Mouse (Mus musculus) kidney, postnatal 0 days (tissue): ENCODE data around the gene Togaram2. TPM values are rescaled to one million over a fixed set of nuclear protein-coding genes. Genes with fewer than 3 reads are reported as not detected.

Experiments
- ATAC-seq: fragments of 200-750 bp; cut with Nextera tagmentation; replicated peaks from 2 replicates; pipeline ENCODE4 v1.8.0; 2017; ENCODE audit warnings: low read depth, moderate number of reproducible peaks, moderate TSS enrichment, moderate library complexity; ENCODE audit not compliant: low FRiP score
- DNase-seq: peaks from one replicate; pipeline ENCODE4 v3.0.0-alpha.2; 2016; ENCODE audit warnings: low spot score
- H3K27ac ChIP-seq: fragments of 300-500 bp; sonication (generic); 2 replicates; pipeline ENCODE4 v1.5.1; 2014; ENCODE audit warnings: mild to moderate bottlenecking
- H3K27me3 ChIP-seq: fragments of 300-500 bp; sonication (generic); 2 replicates; pipeline ENCODE4 v1.6.1; 2014; ENCODE audit warnings: low read length, mixed read lengths; ENCODE audit not compliant: insufficient read depth
- H3K36me3 ChIP-seq: fragments of 300-500 bp; sonication (generic); 2 replicates; pipeline ENCODE4 v1.6.1; 2014; ENCODE audit warnings: low read length, mixed read lengths; ENCODE audit not compliant: insufficient read depth
- H3K4me1 ChIP-seq: fragments of 300-500 bp; sonication (generic); replicated peaks from 2 replicates; pipeline ENCODE4 v1.6.1; 2014; ENCODE audit warnings: antibody characterized with exemption, low read length, mixed read lengths; ENCODE audit not compliant: insufficient read depth
- H3K4me2 ChIP-seq: fragments of 300-500 bp; sonication (generic); 2 replicates; pipeline ENCODE4 v1.6.1; 2014; ENCODE audit warnings: mild to moderate bottlenecking, low read length, moderate library complexity, mixed read lengths
- H3K4me3 ChIP-seq: fragments of 300-500 bp; sonication (generic); replicated peaks from 2 replicates; pipeline ENCODE4 v1.5.1; 2014; ENCODE audit warnings: low read depth, low read length
- H3K9ac ChIP-seq: fragments of 300-500 bp; sonication (generic); 2 replicates; pipeline ENCODE4 v1.6.1; 2014; ENCODE audit warnings: low read depth, low read length
- H3K9me3 ChIP-seq: fragments of 300-500 bp; sonication (generic); replicated peaks from 2 replicates; pipeline ENCODE4 v1.6.1; 2016; ENCODE audit warnings: low read length, inconsistent platforms, mixed read lengths
- CTCF ChIP-seq: IDR thresholded peaks from 2 replicates; pipeline ENCODE4 v1.5.1; 2016; ENCODE audit warnings: antibody characterized with exemption, low read depth, mild to moderate bottlenecking, moderate library complexity
- WGBS: fragments of 180-500 bp; shearing (Covaris S2); extraction: QIAGEN DNeasy Blood & Tissue Kit; methylation state at CpG from one replicate; pipeline ENCODE4 v1.1.7; 2014; 5-methylcytosine and 5-hydroxymethylcytosine counted together
- polyA plus RNA-seq: library from polyadenylated mRNA; unstranded; fragments of >200 nt; fragmentation: Nextera tagmentation; extraction: Ambion mirVana; gene quantifications from 2 replicates; pipeline ENCODE4 v1.2.1, GENCODE M21; 2015

The Togaram2 gene
- polyA plus RNA-seq, 1 experiment from 2014 or later, result 0.46 TPM

- Histone ChIP-seq H3K36me3 (no peaks in the 10 kb centered on the region), H3K4me3 (no peak overlapping the region), H3K27ac (no peak overlapping the region), H3K9ac (no peak overlapping the region), H3K4me2 (no peak overlapping the region), H3K4me1 (peaks cover 6% of the 10 kb centered on the region; the same call in 1 of the 2 replicates), H3K9me3 (no peaks in the 10 kb centered on the region), H3K27me3 (no peaks in the 10 kb centered on the region)
- no peak for ATAC-seq
- peak; percentile 67 for DNase-seq
- 55% methylated on average over 17 of the region's 17 CpGs for WGBS
- TF ChIP-seq CTCF, result peak; percentile 68
Observed at GRCm38 (mm10) chr17:71671840-71672546, 1.1 kb upstream of the Togaram2 start.

GRCm38 (mm10) chr17:71673936-71674335, 875 bp downstream of the Togaram2 start:
- H3K9me3 ChIP-seq, result no peaks in the 10 kb centered on the region
- H3K9ac ChIP-seq, result no peak overlapping the region
- no peak overlapping the region for H3K4me2 ChIP-seq
- H3K4me1 ChIP-seq, result peaks cover 6% of the 10 kb centered on the region; the same call in 1 of the 2 replicates
- H3K27ac ChIP-seq, result no peak overlapping the region
- DNase-seq, result peak; percentile 18
- TF ChIP-seq CTCF, result no peak
- WGBS, result 32% methylated on average over 9 of the region's 9 CpGs
- no peaks in the 10 kb centered on the region for H3K36me3 ChIP-seq
- ATAC-seq, result no peak
- H3K4me3 ChIP-seq, result no peak overlapping the region
- H3K27me3 ChIP-seq, result no peaks in the 10 kb centered on the region

GRCm38 (mm10) chr17:71674886-71675285, 1.8 kb downstream of the Togaram2 start:
- no peak overlapping the region for H3K27ac ChIP-seq
- no peak for TF ChIP-seq CTCF
- H3K4me2 ChIP-seq, result no peak overlapping the region
- H3K9me3 ChIP-seq, result no peaks in the 10 kb centered on the region
- DNase-seq (peak; percentile 22), ATAC-seq (no peak)
- H3K4me1 ChIP-seq, result peaks cover 6% of the 10 kb centered on the region; the same call in 1 of the 2 replicates
- no peaks in the 10 kb centered on the region for H3K36me3 ChIP-seq
- H3K27me3 ChIP-seq, result no peaks in the 10 kb centered on the region
- no peak overlapping the region for H3K4me3 ChIP-seq
- H3K9ac ChIP-seq, result no peak overlapping the region
- 59% methylated on average over 18 of the region's 18 CpGs for WGBS

GRCm38 (mm10) chr17:71681666-71682065, 8.6 kb downstream of the Togaram2 start:
- DNase-seq, result no peak
- Histone ChIP-seq H3K9me3 (no peaks in the 10 kb centered on the region), H3K4me2 (no peak overlapping the region), H3K36me3 (no peaks in the 10 kb centered on the region), H3K27me3 (no peaks in the 10 kb centered on the region), H3K4me3 (no peak overlapping the region), H3K4me1 (no peaks in the 10 kb centered on the region), H3K27ac (no peak overlapping the region), H3K9ac (no peak overlapping the region)
- no peak for ATAC-seq
- 86% methylated on average over 14 of the region's 14 CpGs for WGBS
- no peak for TF ChIP-seq CTCF

GRCm38 (mm10) chr17:71682379-71682778, 9.3 kb downstream of the Togaram2 start:
- TF ChIP-seq CTCF, result no peak
- Histone ChIP-seq H3K4me2 (no peak overlapping the region), H3K4me1 (no peaks in the 10 kb centered on the region), H3K27ac (no peak overlapping the region), H3K27me3 (no peaks in the 10 kb centered on the region), H3K4me3 (no peak overlapping the region), H3K9me3 (no peaks in the 10 kb centered on the region), H3K36me3 (no peaks in the 10 kb centered on the region), H3K9ac (no peak overlapping the region)
- WGBS, result 87% methylated on average over 4 of the region's 4 CpGs
- DNase-seq (no peak), ATAC-seq (no peak)

- Histone ChIP-seq H3K4me1 (no peaks in the 10 kb centered on the region), H3K9me3 (no peaks in the 10 kb centered on the region), H3K27ac (no peak overlapping the region), H3K4me3 (no peak overlapping the region), H3K4me2 (no peak overlapping the region), H3K36me3 (no peaks in the 10 kb centered on the region), H3K27me3 (no peaks in the 10 kb centered on the region), H3K9ac (no peak overlapping the region)
- TF ChIP-seq CTCF, result no peak
- 93% methylated on average over 6 of the region's 6 CpGs for WGBS
- DNase-seq (no peak), ATAC-seq (no peak)
Observed at GRCm38 (mm10) chr17:71683281-71683680, 10.2 kb downstream of the Togaram2 start.
